Mouse (Mus musculus): ENCODE data around the gene Hist1h2ai. TPM values are rescaled to one million over a fixed set of nuclear protein-coding genes. Genes with fewer than 3 reads are reported as not detected.
"Not testable (repeated sequence)": the region's sequence is repeated elsewhere in the genome, so short reads cannot be mapped to it uniquely, and the experiment has no call there.

Gene Hist1h2ai
- total RNA-seq, 2 experiments from 2014 or later, result 129 to 178 TPM

DNA sequence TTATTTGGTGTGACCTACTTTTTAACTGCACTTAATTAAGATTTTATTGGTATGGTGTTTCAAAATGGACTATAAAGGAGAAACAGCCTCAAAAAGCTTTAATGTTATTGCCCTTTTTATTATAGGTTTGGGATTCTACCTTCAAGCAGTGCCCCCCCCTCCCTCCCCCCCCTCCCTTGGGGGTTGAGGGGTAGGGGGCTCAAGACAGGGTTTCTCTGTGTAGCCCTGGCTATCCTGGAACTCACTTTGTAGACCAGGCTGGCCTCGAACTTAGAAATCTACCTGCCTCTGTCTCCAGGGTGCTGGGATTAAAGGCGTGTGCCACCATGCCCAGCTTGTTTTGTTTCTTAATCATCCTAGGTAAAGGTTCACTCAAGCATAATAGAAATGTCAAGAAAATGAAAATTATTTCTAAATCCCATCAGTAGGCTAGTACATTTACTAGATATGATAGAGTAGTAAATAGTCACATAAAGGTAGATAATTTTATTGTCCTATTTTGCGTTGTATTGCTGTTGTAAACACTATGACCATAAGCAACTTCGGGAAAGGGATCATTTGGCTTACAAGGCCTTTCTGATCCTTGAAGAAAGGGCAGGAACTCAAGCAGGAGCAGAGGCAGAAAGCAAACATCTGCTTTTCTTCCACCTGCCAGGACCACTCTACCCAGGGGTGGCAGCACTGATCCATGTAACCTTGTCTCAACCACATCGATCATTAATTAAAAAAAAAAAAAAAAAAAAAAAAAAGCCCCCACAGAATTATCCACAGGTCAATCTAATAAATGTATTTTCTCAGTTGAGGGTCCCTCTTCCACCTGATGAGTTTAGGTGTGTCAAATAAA lies 7.0 kb downstream of the Hist1h2ai start:
- intact Hi-C loops (cut with DNase I), result no loop called here
- no peak for DNase-seq

DNA sequence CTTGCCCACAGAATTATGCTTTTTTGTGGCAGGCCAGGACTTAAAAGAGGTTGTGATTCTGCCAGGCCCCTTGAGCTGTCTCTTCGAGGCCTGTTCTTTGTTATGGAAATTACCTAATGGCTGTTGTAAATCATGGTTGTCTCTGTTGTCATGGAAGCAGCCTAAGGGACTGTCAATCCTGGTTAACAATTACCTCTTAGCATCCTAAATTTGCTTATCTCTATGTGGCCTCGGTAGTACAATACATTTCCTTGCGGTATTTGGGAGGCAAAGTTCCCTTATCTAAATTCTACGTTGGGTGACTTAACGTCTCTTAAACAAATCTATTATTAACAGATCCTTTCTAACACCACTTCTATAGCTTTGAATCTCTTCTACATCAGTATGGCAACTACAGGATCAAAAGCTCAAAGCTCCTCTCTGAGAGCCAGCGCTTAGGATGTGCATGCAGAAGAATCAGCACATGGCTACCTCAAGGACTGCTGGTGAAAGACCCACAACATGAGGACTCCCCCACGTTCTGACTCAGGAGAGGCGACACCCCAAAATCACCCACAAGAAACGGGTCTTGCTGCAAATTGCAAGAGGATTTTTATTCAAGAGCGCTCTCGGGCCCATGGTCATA lies 11.8 kb downstream of the Hist1h2ai start:
- DNase-seq, result no peak
- intact Hi-C loops (cut with DNase I), result no loop called here

DNA sequence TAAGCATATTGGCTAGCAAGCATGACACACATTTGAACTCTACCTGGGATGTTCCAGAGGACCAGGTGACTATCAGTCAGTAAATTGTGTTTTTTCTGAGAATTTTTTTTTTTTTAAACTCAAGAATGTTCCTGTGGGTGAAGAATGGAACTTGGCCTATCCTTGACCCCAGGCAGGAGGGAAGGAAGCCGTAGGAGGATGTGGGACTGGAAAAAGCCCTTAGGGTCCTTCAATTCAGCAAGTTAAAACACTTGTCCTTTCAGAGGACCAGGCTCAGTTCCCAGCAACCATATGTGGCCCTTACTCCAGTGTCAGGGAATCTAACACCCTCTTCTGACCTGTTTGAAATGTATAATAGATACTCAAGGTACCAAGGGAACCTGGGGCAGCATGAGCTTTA lies 13.3 kb downstream of the Hist1h2ai start:
- intact Hi-C loops (cut with DNase I), result no loop called here

DNA sequence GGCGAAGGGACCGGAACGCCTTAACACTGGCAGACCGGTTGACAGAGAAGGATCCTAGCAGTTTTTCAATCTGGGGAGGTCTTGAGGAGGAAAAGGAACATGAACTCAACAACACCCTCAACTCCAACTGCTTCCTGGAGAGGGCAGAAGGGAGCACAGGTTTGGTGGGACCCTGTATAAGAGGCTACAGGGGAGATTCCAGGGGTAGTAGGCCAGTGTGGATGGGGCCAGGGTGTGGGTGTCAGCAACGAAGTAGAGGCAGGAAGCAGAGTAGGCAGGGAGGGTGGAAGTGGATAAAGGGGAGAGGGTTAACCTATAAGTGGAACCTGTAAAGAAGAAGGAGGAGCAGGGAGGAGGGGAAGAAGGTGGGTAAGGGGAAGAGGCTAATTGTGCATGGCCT lies 17.2 kb downstream of the Hist1h2ai start:
- DNase-seq, result no peak
- intact Hi-C loops (cut with DNase I), result loop anchor here (10.0 kb wide), 1 partner anchor 301 kb away; the partner anchor contains the start of genes Hist1h2ah and Hist1h2bk

More for the DNA sequence above, 13.3 kb downstream of the Hist1h2ai start:
- DNase-seq, result no peak

DNA sequence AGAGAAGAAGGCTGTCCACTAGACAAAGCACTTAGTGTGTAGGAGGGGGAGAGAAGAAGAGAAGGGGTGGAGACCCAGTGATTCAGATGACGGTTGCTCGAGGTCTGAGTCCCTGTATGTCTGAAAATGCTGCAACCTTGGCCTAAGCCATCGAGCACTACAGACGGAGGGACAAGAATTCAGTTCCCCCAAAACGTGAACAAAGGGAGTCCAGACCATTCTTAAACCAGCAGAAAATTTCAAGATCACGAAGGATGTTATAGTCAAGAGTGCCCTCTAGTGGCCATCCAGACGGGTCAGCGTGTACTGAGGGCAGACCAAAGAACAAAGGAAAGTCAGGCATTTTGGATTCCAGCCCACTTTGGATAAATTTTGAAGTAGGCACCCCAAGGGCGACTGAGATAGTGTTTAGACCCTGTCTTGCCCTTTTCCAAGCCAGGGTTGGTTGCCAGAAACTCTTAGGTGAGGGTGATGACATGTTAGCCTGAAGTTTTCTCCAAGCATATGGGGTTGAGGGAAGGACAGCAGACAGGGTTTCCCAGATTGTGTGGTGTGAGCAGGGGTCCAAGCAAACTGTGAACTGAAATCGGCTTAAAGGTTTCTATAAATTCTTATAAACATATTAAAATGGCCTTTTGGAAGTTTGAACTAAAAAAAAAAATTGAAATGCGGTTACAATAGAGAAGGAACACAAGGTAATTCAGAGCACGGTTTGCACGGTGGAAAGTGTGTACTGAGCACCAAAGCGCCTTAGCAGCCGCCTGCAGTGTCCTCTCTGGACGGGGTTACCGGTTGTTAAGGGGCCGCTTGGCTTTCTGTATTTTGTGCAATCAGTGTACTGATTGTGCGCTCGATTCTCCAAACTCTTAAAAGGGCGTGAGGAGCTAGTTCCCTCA lies 18.0 kb downstream of the Hist1h2ai start:
- intact Hi-C loops (cut with DNase I), result loop anchor here (10.0 kb wide), 1 partner anchor 301 kb away; the partner anchor contains the start of genes Hist1h2ah and Hist1h2bk
- DNase-seq, result peak; percentile 79

DNA sequence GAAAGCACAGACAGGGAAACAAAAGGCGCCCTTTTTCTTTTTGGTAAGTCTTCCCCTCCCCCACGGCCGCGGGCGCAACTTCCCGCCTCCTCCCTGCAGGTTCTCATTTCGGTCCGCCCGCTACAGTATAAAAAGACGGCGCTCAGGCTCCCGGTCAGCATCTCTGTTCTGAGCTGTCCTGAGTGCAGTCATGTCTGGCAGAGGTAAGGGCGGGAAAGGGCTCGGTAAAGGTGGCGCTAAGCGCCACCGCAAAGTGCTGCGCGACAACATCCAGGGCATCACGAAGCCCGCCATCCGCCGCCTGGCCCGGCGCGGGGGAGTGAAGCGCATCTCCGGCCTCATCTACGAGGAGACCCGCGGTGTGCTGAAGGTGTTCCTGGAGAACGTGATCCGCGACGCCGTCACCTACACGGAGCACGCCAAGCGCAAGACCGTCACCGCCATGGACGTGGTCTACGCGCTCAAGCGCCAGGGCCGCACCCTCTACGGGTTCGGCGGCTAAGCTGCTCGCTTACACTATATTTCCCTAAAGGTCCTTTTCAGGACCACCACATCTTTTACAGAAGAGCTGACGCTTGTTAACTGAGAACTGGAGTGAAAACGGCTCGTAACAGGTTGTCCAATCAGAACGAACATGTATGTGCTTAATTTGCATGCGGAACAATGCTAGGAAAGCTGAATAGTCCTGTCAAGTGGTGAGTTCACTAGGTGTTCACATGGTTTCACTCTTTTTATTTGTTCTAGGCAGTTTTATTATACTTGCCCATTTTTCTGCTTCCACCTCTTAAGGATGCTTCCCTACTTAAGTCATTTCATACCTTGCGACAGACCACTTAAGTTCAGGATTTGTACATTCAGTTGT lies 18.9 kb downstream of the Hist1h2ai start, which contains the start of gene Hist1h4j:
Gene Hist1h4j, plus strand, starts transcription at position 159 of the 862 bp plus-strand sequence.
- intact Hi-C loops (cut with DNase I), result loop anchor here (10.0 kb wide), 1 partner anchor 300 kb away; the partner anchor contains the start of genes Hist1h2ah and Hist1h2bk
- DNase-seq, result peak; percentile 90

DNA sequence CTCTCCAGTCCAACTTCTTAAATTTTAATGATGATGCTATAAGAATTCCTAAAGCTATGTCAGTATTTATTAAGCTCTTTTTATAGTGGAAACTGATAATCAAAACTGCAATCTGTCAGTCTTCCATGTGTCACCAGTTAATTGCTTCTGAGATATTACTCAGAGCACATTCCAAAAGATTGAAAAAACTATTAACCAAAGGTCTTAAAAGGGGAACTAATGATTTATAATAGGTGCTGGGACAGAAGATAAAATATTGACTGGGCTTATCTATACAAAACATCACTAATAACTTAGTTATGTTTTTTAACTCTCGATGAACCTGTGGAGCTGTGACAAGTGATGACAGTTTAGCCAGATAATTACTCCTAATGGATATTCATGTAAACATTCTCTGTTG lies 28.8 kb downstream of the Hist1h2ai start:
- no peak for DNase-seq
- intact Hi-C loops (cut with DNase I), result no loop called here

DNA sequence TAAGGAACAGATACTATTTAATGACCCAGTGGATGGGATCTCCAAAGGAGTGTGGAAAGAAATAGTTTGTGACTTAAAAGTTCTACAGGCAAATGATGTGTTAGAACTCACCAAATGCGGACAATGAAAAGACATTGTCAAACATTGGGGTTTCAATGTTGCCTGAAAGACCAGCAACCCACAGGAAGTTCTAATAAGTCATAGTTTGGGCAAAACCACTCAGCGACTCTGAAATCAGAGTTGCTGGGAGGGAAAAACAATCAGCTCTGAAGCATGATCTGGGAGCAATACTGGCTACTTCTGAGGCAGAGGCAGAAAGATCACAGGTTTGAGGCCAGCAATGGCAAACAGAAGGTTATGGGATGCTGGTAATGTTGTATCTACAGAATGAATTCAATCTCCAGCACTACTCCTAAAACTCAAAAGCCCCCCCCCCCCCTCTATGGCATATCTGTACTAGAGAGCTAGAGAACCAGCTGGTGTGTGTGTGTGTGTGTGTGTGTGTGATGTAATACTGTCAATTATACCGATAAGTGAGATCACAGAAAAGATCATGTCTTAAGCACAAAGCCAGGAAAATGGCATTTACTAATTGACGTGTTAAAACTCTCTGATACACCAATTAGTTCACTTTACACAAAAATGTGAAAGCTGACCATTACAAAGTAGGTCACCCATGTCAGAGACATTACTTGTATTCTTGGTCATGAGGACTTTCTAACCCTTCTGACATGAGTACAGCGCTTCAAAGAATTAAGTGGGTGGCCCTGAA lies 33.4 kb downstream of the Hist1h2ai start:
- intact Hi-C loops (cut with DNase I), result no loop called here
- DNase-seq, result no peak

DNA sequence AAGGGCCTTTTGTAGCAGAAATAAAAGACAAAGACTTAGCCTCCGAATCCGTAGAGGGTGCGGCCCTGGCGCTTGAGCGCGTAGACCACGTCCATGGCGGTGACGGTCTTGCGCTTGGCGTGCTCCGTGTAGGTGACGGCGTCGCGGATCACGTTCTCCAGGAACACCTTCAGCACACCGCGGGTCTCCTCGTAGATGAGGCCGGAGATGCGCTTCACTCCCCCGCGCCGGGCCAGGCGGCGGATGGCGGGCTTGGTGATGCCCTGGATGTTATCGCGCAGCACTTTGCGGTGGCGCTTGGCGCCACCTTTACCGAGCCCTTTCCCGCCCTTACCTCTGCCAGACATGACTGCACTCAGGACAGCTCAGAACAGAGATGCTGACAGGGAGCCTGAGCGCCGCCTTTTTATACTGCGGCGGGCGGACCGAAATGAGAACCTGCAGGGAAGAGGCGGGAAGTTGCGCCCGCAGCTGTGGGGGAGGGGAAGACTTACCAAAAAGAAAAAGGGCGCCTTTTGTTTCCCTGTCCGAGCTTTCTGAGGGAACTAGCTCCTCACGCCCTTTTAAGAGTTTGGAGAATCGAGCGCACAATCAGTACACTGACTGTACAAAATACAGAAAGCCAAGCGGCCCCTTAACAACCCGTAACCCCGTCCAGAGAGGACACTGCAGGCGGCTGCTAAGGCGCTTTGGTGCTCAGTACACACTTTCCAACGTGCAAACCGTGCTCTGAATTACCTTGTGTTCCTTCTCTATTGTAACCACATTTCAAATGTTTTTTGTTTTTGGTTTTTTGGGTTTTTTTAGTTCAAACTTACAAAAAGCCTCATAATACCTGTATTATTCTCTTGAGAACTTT lies 34.2 kb downstream of the Hist1h2ai start, which contains the start of gene Hist1h4k:
Gene Hist1h4k, minus strand, starts transcription at position 347 of the 859 bp plus-strand sequence.
- intact Hi-C loops (cut with DNase I), result not testable (repeated sequence)
- peak; percentile 97 for DNase-seq

DNA sequence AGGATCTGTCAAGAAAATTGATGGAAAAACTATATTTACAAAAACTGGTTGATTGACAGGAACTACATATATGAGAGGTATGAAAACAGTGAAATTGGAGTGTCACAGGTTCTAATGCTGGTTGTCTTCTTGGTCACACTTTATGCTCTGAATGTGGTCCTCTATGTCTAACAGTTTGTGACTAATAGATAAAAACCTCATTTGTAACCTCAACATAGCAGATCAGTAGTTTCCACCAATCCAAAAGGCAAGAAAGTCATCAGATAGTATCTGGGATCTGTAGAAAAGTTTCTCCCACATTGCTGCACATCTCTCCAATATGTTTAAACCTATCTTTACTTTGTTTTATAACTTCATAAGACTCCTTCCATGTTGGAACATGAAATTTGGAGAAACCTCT lies 35.2 kb downstream of the Hist1h2ai start:
- no peak for DNase-seq
- intact Hi-C loops (cut with DNase I), result no loop called here

DNA sequence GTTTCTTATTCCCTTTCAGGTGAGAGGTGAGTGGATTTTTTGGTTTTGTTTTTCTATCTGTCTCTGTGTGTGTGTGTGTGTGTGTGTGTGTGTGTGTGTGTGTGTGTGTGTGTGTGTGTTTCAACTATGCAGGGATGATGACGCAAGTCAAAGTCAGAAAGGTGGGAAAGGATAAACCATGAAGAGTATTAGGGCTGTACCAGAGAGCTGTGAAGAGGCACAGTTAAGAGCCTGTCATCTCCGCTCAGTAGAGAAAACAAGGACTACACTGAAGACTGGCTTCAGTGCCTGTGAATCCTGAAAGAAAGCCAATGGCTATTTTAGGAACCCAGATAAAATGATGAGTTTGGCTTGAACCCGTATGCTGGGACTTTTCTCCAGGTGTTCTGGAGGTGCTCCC lies 35.6 kb downstream of the Hist1h2ai start:
- intact Hi-C loops (cut with DNase I), result no loop called here
- DNase-seq, result no peak

DNA sequence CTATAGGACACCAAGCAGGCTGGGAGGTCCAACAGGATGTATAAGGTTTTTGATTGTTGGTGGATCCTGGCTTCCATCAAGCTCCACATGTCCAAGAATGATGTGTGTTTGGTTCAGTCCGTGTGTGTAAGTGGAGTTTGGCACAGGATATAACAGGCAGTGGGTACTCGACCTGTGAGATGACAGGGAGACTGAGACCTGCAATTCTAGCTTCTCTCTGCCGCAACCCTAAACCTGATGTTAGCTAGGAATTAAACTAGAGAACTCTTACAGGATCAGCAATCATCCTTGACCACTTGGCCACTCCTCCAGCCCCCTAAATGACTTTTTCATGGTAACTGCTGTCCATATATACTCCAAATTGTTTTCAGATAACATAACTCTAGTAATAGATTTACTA lies 36.1 kb downstream of the Hist1h2ai start:
- no peak for DNase-seq
- intact Hi-C loops (cut with DNase I), result no loop called here

DNA sequence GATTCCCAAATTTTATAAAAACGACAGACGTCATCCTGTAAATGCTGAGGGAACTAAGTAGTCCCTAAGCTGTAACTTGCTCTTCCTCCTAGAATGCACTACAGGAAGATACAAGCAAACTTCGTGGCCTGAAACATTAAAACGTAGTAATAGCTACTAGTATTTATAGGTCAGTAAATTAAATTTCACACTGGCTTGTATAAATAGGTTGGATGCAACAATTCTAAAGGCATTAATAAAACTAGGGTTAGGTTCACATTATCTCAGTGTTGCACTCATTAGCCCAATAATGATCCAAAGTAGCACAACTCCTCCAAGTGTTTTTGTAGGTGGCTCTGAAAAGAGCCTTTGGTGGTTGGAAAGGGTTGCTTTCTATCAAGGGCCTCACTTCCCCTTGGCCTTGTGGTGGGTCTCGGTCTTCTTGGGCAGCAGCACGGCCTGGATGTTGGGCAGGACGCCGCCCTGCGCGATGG lies 36.9 kb downstream of the Hist1h2ai start:
- no peak for DNase-seq
- intact Hi-C loops (cut with DNase I), result no loop called here

DNA sequence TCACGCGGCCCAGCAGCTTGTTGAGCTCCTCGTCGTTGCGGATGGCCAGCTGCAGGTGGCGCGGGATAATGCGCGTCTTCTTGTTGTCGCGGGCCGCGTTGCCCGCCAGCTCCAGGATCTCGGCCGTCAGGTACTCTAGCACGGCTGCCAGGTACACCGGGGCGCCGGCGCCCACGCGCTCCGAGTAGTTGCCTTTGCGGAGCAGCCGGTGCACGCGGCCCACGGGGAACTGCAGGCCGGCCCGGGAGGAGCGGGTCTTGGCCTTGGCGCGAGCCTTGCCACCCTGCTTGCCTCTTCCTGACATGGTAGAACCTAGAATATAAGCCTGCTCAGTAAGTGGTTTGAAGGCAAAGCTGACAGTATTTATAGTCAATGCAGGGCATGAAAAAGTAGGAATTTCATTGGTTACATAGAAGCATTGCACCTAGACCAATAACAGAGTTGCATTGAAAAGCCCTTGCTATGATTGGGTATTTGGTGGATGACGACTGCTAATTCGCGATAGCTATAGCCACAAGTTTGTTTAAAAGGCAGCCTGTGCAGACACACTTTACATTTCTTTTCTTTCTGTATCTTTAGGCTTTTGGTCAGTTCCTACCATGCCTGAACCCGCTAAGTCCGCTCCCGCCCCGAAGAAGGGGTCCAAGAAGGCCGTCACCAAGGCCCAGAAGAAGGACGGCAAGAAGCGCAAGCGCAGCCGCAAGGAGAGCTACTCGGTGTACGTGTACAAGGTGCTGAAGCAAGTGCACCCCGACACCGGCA lies 37.5 kb downstream of the Hist1h2ai start, which contains the start of the genes Hist1h2ak and Hist1h2bn:
Gene Hist1h2ak, minus strand, starts transcription at position 304 of the 762 bp plus-strand sequence.
Gene Hist1h2bn, plus strand, starts transcription at position 600 of the 762 bp plus-strand sequence.
- intact Hi-C loops (cut with DNase I), result not testable (repeated sequence)
- DNase-seq, result peak; percentile 45

DNA sequence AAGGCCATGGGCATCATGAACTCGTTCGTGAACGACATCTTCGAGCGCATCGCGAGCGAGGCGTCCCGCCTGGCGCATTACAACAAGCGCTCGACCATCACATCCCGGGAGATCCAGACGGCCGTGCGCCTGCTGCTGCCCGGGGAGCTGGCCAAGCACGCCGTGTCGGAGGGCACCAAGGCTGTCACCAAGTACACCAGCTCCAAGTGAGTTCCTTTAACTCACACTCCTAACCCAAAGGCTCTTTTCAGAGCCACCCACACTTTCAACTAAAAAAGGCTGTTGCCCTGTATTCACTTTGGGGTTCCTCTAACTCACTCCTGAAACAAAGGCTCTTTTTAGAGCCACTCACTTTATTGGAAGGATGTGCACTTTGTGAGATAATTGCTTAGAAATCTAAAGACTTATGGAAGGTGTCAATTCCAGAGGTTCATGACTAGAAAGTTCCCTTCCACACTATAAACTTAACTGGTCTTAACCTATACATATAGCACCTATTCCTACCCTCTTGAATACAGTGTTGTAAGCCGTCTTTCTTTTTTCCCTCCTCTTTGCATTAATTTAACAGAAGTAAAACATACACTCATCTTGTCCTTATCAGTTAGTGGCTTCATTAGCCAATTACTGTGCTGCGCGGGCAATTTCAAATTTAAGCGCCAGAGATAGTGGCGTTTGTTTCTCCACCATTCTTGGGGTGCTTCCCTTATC lies 38.2 kb downstream of the Hist1h2ai start:
- intact Hi-C loops (cut with DNase I), result not testable (repeated sequence)
- peak; percentile 29 for DNase-seq

DNA sequence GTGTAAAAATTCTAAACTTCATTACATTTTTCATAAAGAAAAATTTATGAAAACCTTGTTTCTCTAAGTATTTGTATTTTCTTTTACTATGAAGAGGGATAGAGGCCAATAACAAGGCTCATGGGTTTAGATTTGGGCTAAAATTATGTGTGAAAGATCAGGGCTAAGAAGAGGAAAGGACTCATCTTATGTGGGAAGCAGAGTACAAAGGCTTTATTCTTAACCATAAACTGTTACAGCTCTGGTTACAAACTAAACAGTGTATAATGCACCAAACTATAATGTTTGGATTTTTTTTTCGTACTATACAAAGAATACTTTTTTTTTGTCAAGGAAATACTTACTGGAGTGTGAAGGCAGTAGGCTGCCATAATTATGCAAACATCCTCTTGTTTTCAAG lies 39.5 kb downstream of the Hist1h2ai start:
- intact Hi-C loops (cut with DNase I), result no loop called here
- no peak for DNase-seq

Data from left cerebral cortex, postnatal 4 days (tissue).